Mouse (Mus musculus): ENCODE results near the gene Drg2.
"Not testable (repeated sequence)": the region's sequence is repeated elsewhere in the genome, so short reads cannot be mapped to it uniquely, and the experiment has no call there.

Drg2 gene

GRCm38 (mm10) chr11:60454080-60454744 is at the start of gene Drg2:
Gene Drg2 (plus strand): TSS chr11:60454591.
- DNase-seq (ENCODE audit: inconsistent age in 2 of 2, low spot score in 1 of 2) = peak; percentile 88 to 96

DNA sequence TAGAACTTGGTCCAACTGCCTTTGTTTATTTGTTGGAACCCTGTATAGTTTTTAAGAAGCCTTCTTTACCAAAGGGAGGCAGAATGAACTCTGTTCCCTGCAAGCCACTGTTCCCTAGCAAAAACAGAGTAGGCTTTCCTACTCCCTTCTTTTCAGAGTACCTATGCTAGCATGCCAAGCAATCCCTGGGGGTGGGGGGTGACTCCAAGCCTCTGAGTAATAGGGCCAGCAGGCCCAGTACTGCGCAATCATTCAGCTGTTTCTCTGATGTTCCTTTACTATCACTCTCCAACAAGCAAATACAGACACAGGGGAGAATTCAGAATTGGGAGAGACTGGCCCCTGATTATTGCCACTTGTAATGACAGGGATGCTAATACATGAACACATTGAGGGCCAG is 47.8 kb upstream of the Drg2 start:
- DNase-seq (ENCODE audit: inconsistent age in 2 of 2, low spot score in 1 of 2) = no peak

DNA sequence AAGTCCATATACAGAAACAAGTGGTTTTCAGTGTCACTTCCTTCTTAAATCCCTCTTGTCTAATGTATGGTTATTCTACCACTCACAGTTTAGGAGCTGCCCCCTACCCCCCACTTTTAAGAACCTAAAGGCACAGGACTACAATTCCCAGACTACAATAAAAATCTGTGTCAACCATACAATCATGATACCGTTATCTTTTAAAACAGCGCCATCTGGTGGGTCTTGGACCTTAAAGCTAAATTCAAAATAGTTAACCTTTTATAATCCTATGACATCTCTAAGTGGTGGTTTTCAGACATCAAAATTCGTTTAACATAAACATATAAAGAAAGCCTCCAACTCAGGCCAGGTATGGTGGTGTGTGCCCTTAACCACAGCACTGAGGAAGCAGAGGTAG is 42.2 kb upstream of the Drg2 start:
- peak; percentile 23 to 90 for DNase-seq (ENCODE audit: inconsistent age in 2 of 2, low spot score in 1 of 2)

GRCm38 (mm10) chr11:60412921-60413320 is 41.5 kb upstream of the Drg2 start:
- DNase-seq (ENCODE audit: inconsistent age in 2 of 2, low spot score in 1 of 2) = no peak

GRCm38 (mm10) chr11:60416590-60416962 is 37.8 kb upstream of the Drg2 start:
- DNase-seq (ENCODE audit: inconsistent age in 2 of 2, low spot score in 1 of 2) = no peak

GRCm38 (mm10) chr11:60416963-60417716 is 37.3 kb upstream of the Drg2 start, which contains the start of gene Gid4:
Gene Gid4 (plus strand): TSS chr11:60417145.
- DNase-seq (ENCODE audit: inconsistent age in 2 of 2, low spot score in 1 of 2) = peak; percentile 99 to 100

DNA sequence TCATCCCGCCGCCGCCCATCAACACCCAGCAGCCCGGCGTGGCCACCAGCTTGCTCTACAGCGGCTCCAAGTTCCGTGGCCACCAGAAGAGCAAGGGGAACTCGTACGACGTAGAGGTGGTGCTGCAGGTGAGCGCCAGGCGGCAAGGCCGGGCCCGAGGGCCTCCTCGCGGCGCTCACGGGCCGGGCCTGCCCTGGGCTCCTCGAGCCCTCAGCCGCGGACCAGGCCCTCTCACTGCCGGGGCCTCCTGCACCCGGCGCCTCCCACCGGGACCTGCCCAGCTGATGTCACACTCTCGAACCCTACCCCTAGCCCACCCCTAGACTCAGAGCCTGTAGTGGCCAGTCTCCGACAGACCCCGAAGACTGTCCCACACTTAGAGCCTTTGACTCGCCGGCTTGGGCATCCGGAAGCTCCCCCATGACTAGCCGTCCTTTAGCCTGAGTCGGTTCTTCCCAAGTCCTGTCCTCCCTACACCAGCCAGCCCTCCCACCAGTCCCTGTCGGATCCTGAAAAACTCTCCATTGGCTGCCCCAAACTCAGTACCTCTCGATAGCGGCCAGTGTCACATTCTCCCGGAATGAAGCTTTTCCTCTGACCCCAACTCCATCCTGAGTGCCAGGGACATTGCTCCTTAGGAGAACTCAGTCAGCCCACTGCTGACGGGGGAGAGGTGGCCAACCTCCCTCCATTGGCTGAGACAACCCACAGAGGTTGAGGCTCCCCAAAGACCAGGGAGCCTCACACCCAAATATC is 36.5 kb upstream of the Drg2 start, which contains the start of gene Atpaf2:
TSS of gene Atpaf2 (minus strand) at position 741 of the 756 bp plus-strand sequence.
- DNase-seq (ENCODE audit: inconsistent age in 2 of 2, low spot score in 1 of 2) = peak; percentile 60 to 80

DNA sequence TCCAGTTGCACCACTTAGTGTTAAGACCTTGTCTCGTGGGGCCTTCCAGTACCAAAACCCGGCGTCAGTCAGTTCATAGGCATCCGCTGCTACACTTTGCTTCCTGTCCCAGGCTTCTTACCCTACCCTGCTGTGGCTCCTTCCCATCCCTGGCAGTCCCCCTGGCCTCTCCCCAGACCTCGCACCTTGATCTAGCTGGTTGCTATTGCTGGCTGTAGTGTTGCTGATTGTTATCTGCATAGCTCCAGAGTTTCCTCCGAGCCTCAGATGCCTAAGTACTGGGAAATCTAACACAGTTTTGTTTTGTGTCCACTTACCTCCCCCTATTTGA is 36.0 kb upstream of the Drg2 start:
- no peak for DNase-seq (ENCODE audit: inconsistent age in 2 of 2, low spot score in 1 of 2)

- DNase-seq (ENCODE audit: inconsistent age in 2 of 2, low spot score in 1 of 2) = peak in 1 of 2 experiments; percentile 25
Observed at GRCm38 (mm10) chr11:60422046-60422668, 32.2 kb upstream of the Drg2 start.

DNA sequence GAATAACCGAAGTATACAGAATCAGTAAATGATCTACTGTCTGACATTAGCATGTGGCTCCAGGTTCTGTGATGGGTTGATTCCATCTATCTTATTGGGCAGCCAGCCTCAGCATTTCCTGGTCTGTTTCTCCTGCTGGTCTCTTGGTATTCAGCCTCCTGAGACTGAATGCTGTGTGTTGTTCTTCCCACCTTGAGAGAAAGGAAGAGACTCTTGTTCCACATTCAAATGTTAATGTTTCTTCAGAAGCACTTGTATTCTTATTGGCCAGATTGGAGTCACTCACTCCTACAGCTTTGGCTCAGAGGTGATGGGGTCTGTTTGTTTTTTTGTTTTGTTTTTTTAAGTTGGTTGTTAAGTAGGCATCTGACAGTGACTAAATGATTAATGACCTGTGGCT is 31.4 kb upstream of the Drg2 start:
- DNase-seq (ENCODE audit: inconsistent age in 2 of 2, low spot score in 1 of 2) = no peak

- no peak for DNase-seq (ENCODE audit: inconsistent age in 2 of 2, low spot score in 1 of 2)
Observed at GRCm38 (mm10) chr11:60426417-60426816, 28.0 kb upstream of the Drg2 start.

DNA sequence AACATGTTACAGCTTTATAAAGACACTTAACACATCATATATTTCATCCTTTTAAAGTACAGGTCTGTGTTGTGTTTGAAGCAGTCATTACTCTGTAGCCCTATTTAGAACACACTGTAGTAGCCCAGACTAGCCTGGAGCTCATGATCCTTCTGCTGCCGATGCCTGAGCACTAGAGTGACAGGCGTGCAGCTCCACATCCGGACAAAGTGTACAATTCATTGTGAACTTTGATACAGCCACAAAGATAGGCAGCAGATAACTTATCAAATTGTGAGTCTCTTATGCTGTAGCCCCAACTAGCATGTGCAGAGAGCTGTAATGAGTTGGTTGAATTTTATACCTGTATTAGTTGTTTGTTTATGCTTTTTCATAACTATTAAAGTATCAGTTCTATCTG is 26.8 kb upstream of the Drg2 start:
- no peak for DNase-seq (ENCODE audit: inconsistent age in 2 of 2, low spot score in 1 of 2)

- DNase-seq (ENCODE audit: inconsistent age in 2 of 2, low spot score in 1 of 2) = no peak
Observed at GRCm38 (mm10) chr11:60433501-60433900, 20.9 kb upstream of the Drg2 start.

DNA sequence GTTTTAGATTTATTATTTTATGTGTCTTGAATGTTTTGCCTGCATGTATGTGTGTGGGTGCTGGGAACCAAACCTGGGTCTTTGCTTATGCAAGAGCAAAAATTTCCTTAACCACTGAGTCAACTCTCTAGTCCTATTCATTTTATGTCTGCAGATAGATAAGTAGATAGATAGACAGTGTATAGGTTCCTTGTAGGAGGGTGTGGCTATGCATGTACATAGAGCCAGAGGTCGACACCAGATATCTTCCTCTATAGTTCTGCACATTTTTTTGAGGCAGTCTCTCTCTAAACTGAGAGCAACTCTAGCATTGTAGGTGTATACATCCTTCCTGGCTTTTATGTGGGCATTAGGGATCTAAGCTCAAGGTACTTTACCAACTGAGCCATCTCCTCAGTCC is 19.3 kb upstream of the Drg2 start:
- DNase-seq (ENCODE audit: inconsistent age in 2 of 2, low spot score in 1 of 2) = no peak

- DNase-seq (ENCODE audit: inconsistent age in 2 of 2, low spot score in 1 of 2) = peak; percentile 73 to 76
Observed at GRCm38 (mm10) chr11:60436618-60437017, 17.8 kb upstream of the Drg2 start.

DNA sequence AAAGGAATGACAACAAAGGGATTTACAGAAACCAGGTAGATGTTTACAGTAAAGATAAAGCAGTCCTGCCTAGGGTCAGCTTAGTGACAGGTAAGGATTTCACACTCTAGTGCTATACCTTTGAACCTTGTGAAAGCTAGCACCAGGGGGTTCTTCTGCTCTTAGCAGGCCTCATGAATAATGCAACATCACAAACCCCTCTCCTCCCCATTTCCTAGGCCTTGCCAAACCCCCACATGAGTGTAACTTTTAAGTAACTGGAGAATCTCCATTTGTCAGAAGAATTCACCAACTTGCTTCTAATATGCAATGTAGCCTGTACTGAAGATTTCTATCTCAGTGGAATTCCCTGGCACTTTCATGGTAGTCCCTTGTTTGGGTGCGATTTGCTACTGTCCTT is 14.8 kb upstream of the Drg2 start:
- DNase-seq (ENCODE audit: inconsistent age in 2 of 2, low spot score in 1 of 2) = not testable (repeated sequence)

DNA sequence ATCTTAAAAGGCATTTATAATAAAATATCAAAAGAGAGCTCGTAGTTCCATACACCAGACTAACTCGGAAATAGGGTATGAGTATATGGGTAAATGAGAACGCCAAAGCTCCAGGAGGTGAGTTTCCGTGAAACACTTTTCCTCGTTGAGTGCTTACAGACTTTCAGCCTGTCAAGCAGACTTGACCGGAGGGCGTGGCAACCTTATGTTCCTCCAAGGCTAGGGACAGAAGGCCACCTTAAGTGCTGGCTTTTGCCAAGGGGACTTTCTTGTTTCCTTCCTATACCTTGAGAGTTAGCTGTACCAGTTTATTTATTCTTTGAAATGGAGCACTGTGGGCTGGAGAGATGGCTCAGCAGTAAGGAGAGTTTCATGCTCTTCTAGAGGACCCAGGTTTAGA is 14.2 kb upstream of the Drg2 start:
- no peak for DNase-seq (ENCODE audit: inconsistent age in 2 of 2, low spot score in 1 of 2)

DNA sequence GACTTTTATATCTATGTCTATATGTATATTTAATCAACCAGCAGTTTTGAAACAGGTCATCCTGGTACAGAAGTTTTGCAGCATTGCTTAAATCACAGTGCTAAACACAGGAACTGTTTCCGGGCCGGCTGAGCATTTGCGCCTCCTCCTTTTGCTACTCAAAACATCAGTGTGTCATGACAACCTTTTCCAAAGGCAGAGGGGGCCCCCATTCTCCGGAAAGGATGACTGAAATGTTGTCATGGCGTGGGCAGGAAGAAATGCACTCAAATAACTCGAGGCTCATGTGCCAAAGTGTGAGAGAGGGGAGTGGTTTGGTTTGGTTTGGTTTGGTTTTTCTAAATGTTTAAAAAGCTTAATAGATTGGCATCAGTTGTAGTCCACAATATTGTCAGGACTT is 11.5 kb upstream of the Drg2 start:
- DNase-seq (ENCODE audit: inconsistent age in 2 of 2, low spot score in 1 of 2) = no peak

- no peak for DNase-seq (ENCODE audit: inconsistent age in 2 of 2, low spot score in 1 of 2)
Observed at GRCm38 (mm10) chr11:60444007-60444406, 10.4 kb upstream of the Drg2 start.

- DNase-seq (ENCODE audit: inconsistent age in 2 of 2, low spot score in 1 of 2) = no peak
Observed at GRCm38 (mm10) chr11:60454745-60455087, 325 bp downstream of the Drg2 start.

GRCm38 (mm10) chr11:60457973-60458372 is 3.6 kb downstream of the Drg2 start:
- DNase-seq (ENCODE audit: inconsistent age in 2 of 2, low spot score in 1 of 2) = no peak
